Mouse (Mus musculus) ES-E14 (cell line): ENCODE results near the gene Lmtk2.

Experiments
- CHD2 ChIP-seq: IDR thresholded peaks from 2 replicates; pipeline ENCODE4 v1.6.1; 2014; ENCODE audit warnings: mild to moderate bottlenecking, low read depth, low read length, inconsistent platforms
- HCFC1 ChIP-seq: IDR thresholded peaks from 2 replicates; pipeline ENCODE4 v1.6.1; 2012; ENCODE audit warnings: low read length, inconsistent platforms, borderline replicate concordance; ENCODE audit not compliant: insufficient read depth
- MAFK ChIP-seq: IDR thresholded peaks from 2 replicates; pipeline ENCODE4 v1.6.1; 2014; ENCODE audit warnings: mild to moderate bottlenecking, low read depth, low read length, inconsistent platforms; ENCODE audit not compliant: insufficient read depth
- ZC3H11A ChIP-seq: IDR thresholded peaks from 2 replicates; pipeline ENCODE4 v1.6.1; 2012; ENCODE audit warnings: low read depth, mild to moderate bottlenecking, inconsistent platforms, low read length, borderline replicate concordance
- ZNF384 ChIP-seq: IDR thresholded peaks from 2 replicates; pipeline ENCODE4 v1.6.1; 2012; ENCODE audit warnings: low read depth, low read length, inconsistent platforms

DNA sequence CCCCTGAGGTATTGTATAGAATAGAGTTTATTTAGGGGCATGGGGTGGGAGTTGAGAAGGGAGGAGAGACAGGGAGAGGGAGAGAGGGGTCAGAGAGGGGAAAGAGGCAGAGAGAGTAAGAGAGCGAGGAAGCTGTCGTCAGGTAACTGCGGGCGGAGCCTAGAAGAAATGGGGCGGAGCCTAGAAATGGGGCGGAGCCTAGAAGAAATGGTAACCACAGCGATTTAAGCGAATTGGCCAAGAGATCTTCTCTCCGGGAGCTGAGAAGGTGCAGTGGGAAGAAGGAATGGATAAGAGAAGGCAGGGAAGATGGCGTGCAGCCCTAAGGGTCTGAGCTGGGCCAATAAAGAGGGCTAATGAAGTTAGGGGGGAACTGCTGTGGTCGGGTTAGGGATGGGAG lies 126.0 kb downstream of the Lmtk2 start:
- TF ChIP-seq MAFK (no peak), ZC3H11A (no peak), HCFC1 (no peak), CHD2 (no peak), ZNF384 (no peak)
